Mouse (Mus musculus) G1E (cell line): ENCODE results near the gene Meis3.

Experiments
- CTCF ChIP-seq: IDR thresholded peaks from 2 replicates; pipeline ENCODE4 v1.5.1; 2012; ENCODE audit warnings: low read depth, low read length, inconsistent platforms, mixed read lengths
- GATA1 ChIP-seq: IDR thresholded peaks from 2 replicates; pipeline ENCODE4 v1.6.1; 2012; ENCODE audit warnings: borderline replicate concordance, low read length, inconsistent platforms, mixed read lengths
- GATA2 ChIP-seq: IDR thresholded peaks from 2 replicates; pipeline ENCODE4 v1.6.1; 2012; ENCODE audit warnings: low read depth, low read length, inconsistent platforms, borderline replicate concordance
- POLR2AphosphoS5 ChIP-seq: IDR thresholded peaks from 2 replicates; pipeline ENCODE4 v1.6.1; 2012; ENCODE audit warnings: low read depth, low read length, inconsistent platforms; ENCODE audit not compliant: insufficient replicate concordance
- TAL1 ChIP-seq: conservative IDR thresholded peaks from 2 replicates; pipeline ENCODE4 v1.6.1; 2012; ENCODE audit warnings: low read depth, low read length, inconsistent platforms, mixed read lengths

- TF ChIP-seq CTCF (no peak), GATA1 (no peak), GATA2 (no peak), TAL1 (no peak), POLR2AphosphoS5 (no peak)
These were observed 46.0 kb upstream of the Meis3 start for GRCm38 (mm10) chr7:16128899-16129298.
